Mouse (Mus musculus) MEL (cell line): ENCODE measurements at regions not wholly inside any gene's neighbourhood (a gene's known extent, or its start where the extent isn't known, plus 50 kb on each side); places are given as distances from the start of the nearest gene placed in this dataset.

Experiments
- CTCF ChIP-seq, 3 experiments: IDR thresholded peaks in 2 of 3; conservative IDR thresholded peaks in 1 of 3; 2 replicates each; pipeline ENCODE4 v1.5.1; 2011 to 2012; ENCODE audit warnings: low read length in 3 of 3, low read depth in 2 of 3, mild to moderate bottlenecking in 2 of 3, improper control_type of control experiment in 1 of 3, inconsistent platforms in 1 of 3, mixed read lengths in 1 of 3, moderate library complexity in 1 of 3; ENCODE audit not compliant: control insufficient read depth in 1 of 3, insufficient read depth in 1 of 3, poor library complexity in 1 of 3, severe bottlenecking in 1 of 3
- NELFE ChIP-seq: IDR thresholded peaks from 2 replicates; pipeline ENCODE4 v1.6.1; 2011; ENCODE audit warnings: low read depth, low read length, improper control_type of control experiment
- NRF1 ChIP-seq: IDR thresholded peaks from 2 replicates; pipeline ENCODE4 v1.6.1; 2014; ENCODE audit warnings: low read depth, mild to moderate bottlenecking, inconsistent platforms, low read length, improper control_type of control experiment, moderate library complexity; ENCODE audit not compliant: poor library complexity, insufficient read depth, severe bottlenecking
- POLR2AphosphoS5 ChIP-seq: IDR thresholded peaks from 2 replicates; pipeline ENCODE4 v1.6.1; 2012; ENCODE audit warnings: low read depth, borderline replicate concordance, mild to moderate bottlenecking, inconsistent platforms, low read length, moderate library complexity, mixed read lengths
- RAD21 ChIP-seq: IDR thresholded peaks from 2 replicates; pipeline ENCODE4 v1.6.1; 2011; ENCODE audit warnings: mild to moderate bottlenecking, low read depth, low read length, improper control_type of control experiment
- TAL1 ChIP-seq: IDR thresholded peaks from 2 replicates; pipeline ENCODE4 v1.6.1; 2012; ENCODE audit warnings: mild to moderate bottlenecking, inconsistent platforms, low read length, moderate library complexity, mixed read lengths
- TCF12 ChIP-seq: IDR thresholded peaks from 2 replicates; pipeline ENCODE4 v1.6.1; 2014; ENCODE audit warnings: low read depth, mild to moderate bottlenecking, inconsistent platforms, low read length, improper control_type of control experiment, moderate library complexity

DNA sequence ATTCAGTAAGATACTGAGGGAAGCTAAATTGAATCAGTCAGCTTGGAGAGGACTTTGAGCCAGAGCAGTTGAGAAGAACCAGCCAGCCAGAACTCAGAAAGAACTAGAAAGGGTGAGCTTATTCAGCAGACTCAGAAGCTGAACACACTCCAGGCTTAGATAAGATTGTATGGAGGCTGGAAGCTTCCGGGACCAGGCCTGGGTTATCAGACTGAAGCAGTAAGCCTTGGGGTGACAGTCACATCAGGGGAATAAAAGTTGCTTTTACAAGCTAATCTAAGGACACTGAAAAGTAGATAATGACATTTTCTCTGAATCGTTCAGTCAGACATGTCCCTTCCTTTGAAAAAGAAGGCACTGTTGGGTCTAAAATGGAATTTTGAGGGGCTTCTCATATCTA lies 240.7 kb downstream of the Pmp22 start:
- no peak for TF ChIP-seq NELFE
- no peak for TF ChIP-seq RAD21
- no peak for TF ChIP-seq TCF12
- no peak for TF ChIP-seq TAL1
- no peak for TF ChIP-seq NRF1
- TF ChIP-seq POLR2AphosphoS5: no peak
- TF ChIP-seq CTCF (IDR thresholded peaks at IDR 0.05 in 2 of 3, conservative IDR thresholded peaks at IDR 0.05 in 1 of 3; ENCODE audit: control insufficient read depth in 1 of 3, insufficient read depth in 1 of 3, low read depth in 2 of 3, low read length in 3 of 3, poor library complexity in 1 of 3, severe bottlenecking in 1 of 3): no peak
